Mouse (Mus musculus): ENCODE data around the gene Apopt1. TPM values are rescaled to one million over a fixed set of nuclear protein-coding genes. Genes with fewer than 3 reads are reported as not detected.

Apopt1 gene
- polyA plus RNA-seq, 1 experiment from 2014 or later, result 51.0 TPM

DNA sequence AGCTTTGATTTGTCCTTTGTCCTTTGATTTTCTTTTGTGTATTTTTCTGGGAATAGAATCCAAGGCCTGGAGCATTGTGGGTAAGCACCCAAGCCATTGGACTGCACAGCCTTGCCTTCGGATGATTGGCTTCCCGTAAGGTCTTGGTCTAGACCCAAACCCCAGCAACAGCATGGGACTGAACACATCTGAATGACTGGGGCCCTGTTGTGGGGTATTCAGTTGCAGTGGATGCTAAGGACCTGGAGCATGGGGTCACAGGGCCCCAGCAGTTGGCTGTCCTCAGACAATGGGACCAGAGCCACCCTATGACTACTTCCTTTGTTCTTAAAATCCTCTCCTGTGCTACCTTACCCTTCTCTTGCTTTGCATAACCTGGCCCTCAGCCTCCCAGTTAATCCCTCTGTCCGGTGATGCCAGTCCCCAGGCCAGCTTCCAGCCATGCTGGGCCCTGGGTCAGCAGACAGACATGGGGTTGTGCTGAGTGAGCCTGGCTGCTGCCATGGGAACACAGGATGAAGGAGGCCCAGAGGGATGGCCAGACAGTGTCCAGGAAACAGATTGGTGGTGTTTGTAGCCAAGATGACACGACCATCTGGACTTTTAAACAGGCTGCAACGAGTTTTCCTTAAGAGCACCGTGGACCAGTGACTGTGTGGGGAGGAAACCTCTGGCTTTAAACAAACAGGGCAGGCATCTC, 11.7 kb downstream of the Apopt1 start:
- H3K4me3 ChIP-seq (ENCODE audit: control insufficient read depth in 1 of 2, insufficient read depth in 1 of 2, low read depth in 1 of 2, low read length in 2 of 2), result no peak overlapping the region
- no peak overlapping the region for H3K4me2 ChIP-seq (ENCODE audit: low read length)
- 71% methylated on average over 6 of the region's 6 CpGs for WGBS
- H3K27me3 ChIP-seq (ENCODE audit: control insufficient read depth, insufficient read depth, low read length), result no peaks in the 10 kb centered on the region
- H3K4me1 ChIP-seq (ENCODE audit: control insufficient read depth in 2 of 2, insufficient read depth in 2 of 2, low read length in 2 of 2), result no peaks in the 10 kb centered on the region; a peak in 1 of 4 replicates
- peak; percentile 31; the same call in 1 of the 2 replicates for ATAC-seq (ENCODE audit: insufficient number of reproducible peaks, insufficient read depth, low FRiP score, low read depth)
- peak overlapping the region; percentile 68 for H3K27ac ChIP-seq (replicated peaks in 1 of 2; ENCODE audit: control insufficient read depth in 1 of 2, insufficient read depth in 1 of 2, low read depth in 2 of 2, low read length in 2 of 2)
- no peak overlapping the region for H3K9ac ChIP-seq (ENCODE audit: low read length)
- no peaks in the 10 kb centered on the region for H3K9me3 ChIP-seq (ENCODE audit: control insufficient read depth, low read length)
- H3K36me3 ChIP-seq (ENCODE audit: control insufficient read depth, insufficient read depth, low read length), result peaks cover 30% of the 10 kb centered on the region

DNA sequence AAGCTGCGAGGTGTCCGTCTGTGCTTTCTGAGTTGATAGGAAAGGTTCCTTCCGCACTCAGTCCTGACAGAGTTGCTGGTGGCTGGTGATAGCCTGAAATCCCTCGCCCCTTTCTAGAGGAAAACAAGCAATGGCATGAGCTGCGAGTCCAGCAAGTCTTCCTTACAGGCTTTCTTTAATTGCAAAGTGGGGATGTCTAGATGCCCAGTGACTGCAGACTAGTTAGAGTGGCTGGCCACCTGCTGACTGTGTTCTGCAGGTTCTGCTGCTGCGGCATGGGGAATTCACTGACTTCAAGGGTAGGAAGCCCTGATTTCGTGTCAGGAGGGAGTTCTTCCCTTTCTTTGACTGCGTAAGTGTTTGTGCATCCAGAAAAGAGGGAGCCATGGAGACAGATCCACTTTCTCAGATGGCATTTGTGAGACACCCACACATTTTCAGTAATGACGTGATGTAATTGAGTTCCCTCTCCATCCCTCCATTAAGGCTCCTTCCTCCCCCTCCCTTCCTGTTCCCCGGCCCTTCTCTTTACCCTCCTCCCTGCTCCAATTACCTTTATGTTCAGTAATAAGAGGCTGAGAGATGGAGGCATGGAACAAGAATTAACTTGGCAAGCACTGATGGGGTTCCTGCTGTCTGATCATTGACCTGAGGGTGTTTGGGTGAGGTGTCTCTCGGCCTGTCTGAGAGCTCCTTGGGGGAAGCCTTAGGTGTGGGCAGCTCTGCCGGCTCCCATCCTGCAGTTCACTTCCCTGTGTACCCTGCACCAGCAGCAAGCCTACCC, 12.5 kb downstream of the Apopt1 start:
- no peak for ATAC-seq (ENCODE audit: insufficient number of reproducible peaks, insufficient read depth, low FRiP score, low read depth)
- Histone ChIP-seq H3K27me3 (ENCODE audit: control insufficient read depth, insufficient read depth, low read length) (no peaks in the 10 kb centered on the region), H3K36me3 (ENCODE audit: control insufficient read depth, insufficient read depth, low read length) (peaks cover 33% of the 10 kb centered on the region)

DNA sequence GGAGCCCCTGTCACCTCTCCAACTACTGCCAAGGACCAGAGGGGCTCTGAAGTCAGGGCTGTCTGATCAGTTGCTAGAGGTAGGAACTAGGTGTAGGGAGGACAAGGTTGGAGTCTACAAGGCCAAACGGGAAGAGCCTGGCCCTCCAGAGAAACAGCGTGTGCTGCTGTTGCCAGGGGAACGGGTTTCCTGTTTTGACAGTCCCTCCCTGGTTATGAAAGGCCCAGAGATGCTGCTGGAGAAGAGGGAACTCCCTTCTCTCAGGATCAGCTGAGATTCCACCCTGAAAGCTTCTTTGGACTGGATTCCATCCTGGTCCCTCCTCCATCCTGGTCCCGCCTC, 13.0 kb downstream of the Apopt1 start:
- Histone ChIP-seq H3K27ac (replicated peaks in 1 of 2; ENCODE audit: control insufficient read depth in 1 of 2, insufficient read depth in 1 of 2, low read depth in 2 of 2, low read length in 2 of 2) (peak overlapping the region in 1 of 2 experiments; percentile 68; a peak in 2 of 4 replicates), H3K36me3 (ENCODE audit: control insufficient read depth, insufficient read depth, low read length) (peaks cover 33% of the 10 kb centered on the region)
- ATAC-seq (ENCODE audit: insufficient number of reproducible peaks, insufficient read depth, low FRiP score, low read depth), result peak; percentile 38; the same call in 1 of the 2 replicates

More for the DNA sequence above, 12.5 kb downstream of the Apopt1 start:
- Histone ChIP-seq H3K9ac (ENCODE audit: low read length) (no peak overlapping the region), H3K4me3 (ENCODE audit: control insufficient read depth in 1 of 2, insufficient read depth in 1 of 2, low read depth in 1 of 2, low read length in 2 of 2) (no peak overlapping the region), H3K9me3 (ENCODE audit: control insufficient read depth, low read length) (no peaks in the 10 kb centered on the region), H3K4me1 (ENCODE audit: control insufficient read depth in 2 of 2, insufficient read depth in 2 of 2, low read length in 2 of 2) (no peaks in the 10 kb centered on the region; a peak in 1 of 4 replicates), H3K4me2 (ENCODE audit: low read length) (no peak overlapping the region), H3K27ac (replicated peaks in 1 of 2; ENCODE audit: control insufficient read depth in 1 of 2, insufficient read depth in 1 of 2, low read depth in 2 of 2, low read length in 2 of 2) (peak overlapping the region; percentile 68)
- 65% methylated on average over 12 of the region's 12 CpGs for WGBS

DNA sequence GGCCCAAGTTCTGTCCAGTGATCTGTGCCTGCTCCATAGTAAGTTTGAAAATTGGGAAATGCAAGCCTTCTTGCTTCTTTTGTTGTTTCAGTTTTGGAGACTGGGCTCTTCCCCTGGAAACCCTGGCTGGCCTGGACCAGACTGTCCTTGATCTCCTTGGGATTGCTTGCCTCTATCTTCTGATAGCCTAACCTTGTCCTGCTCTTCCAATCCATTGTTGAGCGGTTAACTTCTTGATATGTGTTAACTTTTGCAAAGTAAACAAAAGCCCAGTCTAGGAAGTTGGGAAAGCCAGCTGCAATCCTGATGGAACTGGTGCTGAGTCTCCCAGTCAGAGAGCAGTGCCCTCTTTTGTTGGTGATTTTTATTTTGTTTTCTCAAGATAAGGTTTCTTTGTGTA, 14.9 kb downstream of the Apopt1 start:
- Histone ChIP-seq H3K4me3 (ENCODE audit: control insufficient read depth in 1 of 2, insufficient read depth in 1 of 2, low read depth in 1 of 2, low read length in 2 of 2) (no peak overlapping the region), H3K9me3 (ENCODE audit: control insufficient read depth, low read length) (no peaks in the 10 kb centered on the region), H3K4me2 (ENCODE audit: low read length) (no peak overlapping the region), H3K36me3 (ENCODE audit: control insufficient read depth, insufficient read depth, low read length) (peaks cover 41% of the 10 kb centered on the region), H3K27me3 (ENCODE audit: control insufficient read depth, insufficient read depth, low read length) (no peaks in the 10 kb centered on the region), H3K9ac (ENCODE audit: low read length) (no peak overlapping the region), H3K4me1 (ENCODE audit: control insufficient read depth in 2 of 2, insufficient read depth in 2 of 2, low read length in 2 of 2) (peaks cover 0 to 6% of the 10 kb centered on the region in 2 experiments; a peak in 1 of 4 replicates), H3K27ac (replicated peaks in 1 of 2; ENCODE audit: control insufficient read depth in 1 of 2, insufficient read depth in 1 of 2, low read depth in 2 of 2, low read length in 2 of 2) (no peak overlapping the region)
- WGBS, result 67% methylated on average over 1 of the region's 1 CpGs
- no peak for ATAC-seq (ENCODE audit: insufficient number of reproducible peaks, insufficient read depth, low FRiP score, low read depth)

More for the DNA sequence above, 13.0 kb downstream of the Apopt1 start:
- Histone ChIP-seq H3K4me2 (ENCODE audit: low read length) (no peak overlapping the region), H3K27me3 (ENCODE audit: control insufficient read depth, insufficient read depth, low read length) (no peaks in the 10 kb centered on the region), H3K4me1 (ENCODE audit: control insufficient read depth in 2 of 2, insufficient read depth in 2 of 2, low read length in 2 of 2) (no peaks in the 10 kb centered on the region; a peak in 1 of 4 replicates), H3K9me3 (ENCODE audit: control insufficient read depth, low read length) (no peaks in the 10 kb centered on the region), H3K9ac (ENCODE audit: low read length) (no peak overlapping the region), H3K4me3 (ENCODE audit: control insufficient read depth in 1 of 2, insufficient read depth in 1 of 2, low read depth in 1 of 2, low read length in 2 of 2) (no peak overlapping the region)
- 64% methylated on average over 4 of the region's 4 CpGs for WGBS

DNA sequence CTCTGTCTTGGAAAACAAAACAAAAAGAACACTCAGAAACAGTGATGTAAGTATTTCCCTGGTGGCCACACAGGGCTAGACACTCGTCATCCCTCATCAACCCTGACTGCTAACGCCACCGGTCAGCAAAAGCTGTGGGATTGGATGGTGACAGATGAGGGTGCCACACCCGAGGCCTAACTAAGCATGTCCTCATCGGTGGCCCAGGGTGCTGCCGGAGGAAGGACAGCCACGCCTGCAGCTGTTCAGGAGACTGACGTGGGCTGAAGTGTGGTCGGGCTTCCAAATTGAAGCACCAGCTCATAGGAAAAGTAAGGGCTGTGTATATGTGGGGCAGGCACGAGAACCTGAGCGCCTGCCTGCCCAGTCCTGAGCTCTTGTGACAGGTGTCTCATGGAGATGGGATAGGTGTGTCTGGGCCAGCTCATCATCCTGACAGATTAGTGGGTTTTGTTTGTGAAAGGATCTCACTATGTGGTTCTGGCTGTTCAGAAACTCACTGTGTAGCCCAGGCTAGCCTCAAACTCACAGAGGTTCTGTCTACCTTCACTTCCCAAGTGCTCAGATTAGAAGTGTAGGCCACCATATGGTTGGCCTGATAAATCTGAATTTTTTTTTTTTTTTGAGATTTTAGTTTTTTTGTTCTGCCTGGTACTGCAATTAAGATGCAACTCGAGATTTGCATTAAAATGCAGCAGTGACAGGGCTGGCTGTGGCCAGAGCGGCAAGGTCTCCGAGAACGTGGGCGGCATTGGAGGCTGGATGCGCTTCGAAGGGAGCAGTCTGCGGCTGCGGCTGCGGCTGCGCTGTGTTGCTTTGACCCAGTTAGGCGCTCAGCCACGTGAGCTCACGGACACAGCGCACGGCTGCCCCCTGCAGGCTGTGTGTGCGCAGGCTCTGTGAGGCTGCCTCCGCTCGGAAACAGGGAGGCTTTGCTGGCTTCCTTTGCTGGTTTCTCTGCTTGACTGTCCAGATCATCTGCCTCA, 19.1 kb downstream of the Apopt1 start:
- Histone ChIP-seq H3K4me2 (ENCODE audit: low read length) (peak overlapping the region; percentile 43), H3K36me3 (ENCODE audit: control insufficient read depth, insufficient read depth, low read length) (peaks cover 21% of the 10 kb centered on the region; the same call in 1 of the 2 replicates), H3K27me3 (ENCODE audit: control insufficient read depth, insufficient read depth, low read length) (no peaks in the 10 kb centered on the region), H3K27ac (replicated peaks in 1 of 2; ENCODE audit: control insufficient read depth in 1 of 2, insufficient read depth in 1 of 2, low read depth in 2 of 2, low read length in 2 of 2) (no peak overlapping the region), H3K4me3 (ENCODE audit: control insufficient read depth in 1 of 2, insufficient read depth in 1 of 2, low read depth in 1 of 2, low read length in 2 of 2) (no peak overlapping the region), H3K9ac (ENCODE audit: low read length) (0 out of 2 replicates have a peak overlapping the region, but pooled peaks have one; percentile 50), H3K9me3 (ENCODE audit: control insufficient read depth, low read length) (no peaks in the 10 kb centered on the region), H3K4me1 (ENCODE audit: control insufficient read depth in 2 of 2, insufficient read depth in 2 of 2, low read length in 2 of 2) (0 out of 4 replicates have a peak, but pooled peaks cover 0 to 6% of the 10 kb centered on the region in 2 experiments)
- ATAC-seq (ENCODE audit: insufficient number of reproducible peaks, insufficient read depth, low FRiP score, low read depth), result peak; percentile 80
- WGBS, result 30% methylated on average over 30 of the region's 30 CpGs

DNA sequence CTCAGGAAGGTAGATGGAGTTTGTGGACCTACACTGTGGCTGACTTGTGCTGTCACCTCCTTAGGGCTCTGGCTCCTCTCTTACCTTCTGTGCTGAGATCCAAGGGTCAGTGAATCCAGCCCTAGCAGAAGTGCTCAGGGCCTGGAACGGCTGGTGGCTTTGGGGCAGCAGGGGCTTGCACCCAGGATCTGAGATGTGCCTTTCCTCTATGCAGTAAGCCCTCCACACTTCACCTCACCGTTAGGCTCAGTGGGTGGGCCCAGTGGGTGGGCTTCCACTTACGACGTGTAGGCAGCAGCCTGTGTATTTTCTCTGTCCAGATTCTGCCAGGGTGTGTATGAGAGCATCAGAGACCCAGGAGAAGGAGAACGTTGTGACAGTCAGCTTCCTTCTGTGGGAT, 19.9 kb downstream of the Apopt1 start:
- no peaks in the 10 kb centered on the region for H3K27me3 ChIP-seq (ENCODE audit: control insufficient read depth, insufficient read depth, low read length)
- H3K4me2 ChIP-seq (ENCODE audit: low read length), result 0 out of 2 replicates have a peak overlapping the region, but pooled peaks have one; percentile 43
- H3K9ac ChIP-seq (ENCODE audit: low read length), result peak overlapping the region; percentile 50; the same call in 1 of the 2 replicates
- H3K4me3 ChIP-seq (ENCODE audit: control insufficient read depth in 1 of 2, insufficient read depth in 1 of 2, low read depth in 1 of 2, low read length in 2 of 2), result no peak overlapping the region
- 69% methylated on average over 5 of the region's 5 CpGs for WGBS
- peaks cover 21% of the 10 kb centered on the region; the same call in 1 of the 2 replicates for H3K36me3 ChIP-seq (ENCODE audit: control insufficient read depth, insufficient read depth, low read length)
- no peak for ATAC-seq (ENCODE audit: insufficient number of reproducible peaks, insufficient read depth, low FRiP score, low read depth)
- no peaks in the 10 kb centered on the region for H3K9me3 ChIP-seq (ENCODE audit: control insufficient read depth, low read length)
- no peak overlapping the region for H3K27ac ChIP-seq (replicated peaks in 1 of 2; ENCODE audit: control insufficient read depth in 1 of 2, insufficient read depth in 1 of 2, low read depth in 2 of 2, low read length in 2 of 2)
- H3K4me1 ChIP-seq (ENCODE audit: control insufficient read depth in 2 of 2, insufficient read depth in 2 of 2, low read length in 2 of 2), result 0 out of 4 replicates have a peak, but pooled peaks cover 0 to 6% of the 10 kb centered on the region in 2 experiments

DNA sequence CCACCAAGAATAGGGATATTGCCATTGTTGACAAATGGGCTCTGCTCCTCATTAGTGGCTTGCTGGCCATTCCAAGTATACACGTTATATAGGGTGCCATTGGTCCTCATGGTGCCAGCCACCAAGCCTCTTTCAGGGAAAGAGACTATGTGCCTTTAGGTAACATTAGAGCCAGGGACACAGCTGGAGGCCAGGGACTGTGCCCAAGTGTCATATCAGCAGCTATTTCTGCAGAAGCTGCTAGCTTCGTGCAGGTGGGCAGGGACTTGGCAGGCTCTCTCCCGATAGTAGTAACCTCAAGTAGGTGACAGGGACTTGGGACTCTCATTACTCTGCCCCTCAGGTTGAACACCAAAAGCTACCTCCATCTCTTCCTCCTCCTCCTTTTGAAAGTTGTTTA, 21.9 kb downstream of the Apopt1 start:
- WGBS, result 75% methylated on average over 3 of the region's 3 CpGs

More for the DNA sequence above, 21.9 kb downstream of the Apopt1 start:
- Histone ChIP-seq H3K9ac (ENCODE audit: low read length) (no peak overlapping the region), H3K4me3 (ENCODE audit: control insufficient read depth in 1 of 2, insufficient read depth in 1 of 2, low read depth in 1 of 2, low read length in 2 of 2) (no peak overlapping the region), H3K4me2 (ENCODE audit: low read length) (no peak overlapping the region), H3K27ac (replicated peaks in 1 of 2; ENCODE audit: control insufficient read depth in 1 of 2, insufficient read depth in 1 of 2, low read depth in 2 of 2, low read length in 2 of 2) (no peak overlapping the region), H3K4me1 (ENCODE audit: control insufficient read depth in 2 of 2, insufficient read depth in 2 of 2, low read length in 2 of 2) (0 out of 4 replicates have a peak, but pooled peaks cover 0 to 6% of the 10 kb centered on the region in 2 experiments), H3K36me3 (ENCODE audit: control insufficient read depth, insufficient read depth, low read length) (peaks cover 18% of the 10 kb centered on the region; the same call in 1 of the 2 replicates), H3K9me3 (ENCODE audit: control insufficient read depth, low read length) (no peaks in the 10 kb centered on the region), H3K27me3 (ENCODE audit: control insufficient read depth, insufficient read depth, low read length) (no peaks in the 10 kb centered on the region)
- no peak for ATAC-seq (ENCODE audit: insufficient number of reproducible peaks, insufficient read depth, low FRiP score, low read depth)
